Mouse (Mus musculus) liver, adult (tissue): ENCODE data around the gene Krba1.

Source experiments
- GATA4 ChIP-seq: IDR thresholded peaks from 2 replicates; pipeline ENCODE4 v1.6.1; 2014; ENCODE audit warnings: mild to moderate bottlenecking, low read length; ENCODE audit not compliant: insufficient replicate concordance

The Krba1 gene

GRCm38 (mm10) chr6:48395105-48396007 is at the start of gene Krba1:
TSS of gene Krba1 (plus strand) at chr6:48395586.
- no peak for TF ChIP-seq GATA4

GRCm38 (mm10) chr6:48358897-48359296 is 36.5 kb upstream of the Krba1 start:
- no peak for TF ChIP-seq GATA4

GRCm38 (mm10) chr6:48366322-48366996 is 28.9 kb upstream of the Krba1 start:
- no peak for TF ChIP-seq GATA4

- no peak for TF ChIP-seq GATA4
Observed at GRCm38 (mm10) chr6:48388221-48388620, 7.2 kb upstream of the Krba1 start.

- no peak for TF ChIP-seq GATA4
Observed at GRCm38 (mm10) chr6:48393811-48394210, 1.6 kb upstream of the Krba1 start.

- TF ChIP-seq GATA4, result no peak
Observed at GRCm38 (mm10) chr6:48396008-48396595, 716 bp downstream of the Krba1 start.

- TF ChIP-seq GATA4, result no peak
Observed at GRCm38 (mm10) chr6:48396686-48397085, 1.3 kb downstream of the Krba1 start.

- no peak for TF ChIP-seq GATA4
Observed at GRCm38 (mm10) chr6:48397336-48397735, 1.9 kb downstream of the Krba1 start.

GRCm38 (mm10) chr6:48399906-48400305 is 4.5 kb downstream of the Krba1 start:
- TF ChIP-seq GATA4, result no peak

- no peak for TF ChIP-seq GATA4
Observed at GRCm38 (mm10) chr6:48404071-48404470, 8.7 kb downstream of the Krba1 start.

GRCm38 (mm10) chr6:48409726-48410343 is 14.4 kb downstream of the Krba1 start:
- TF ChIP-seq GATA4, result no peak

- TF ChIP-seq GATA4, result no peak
Observed at GRCm38 (mm10) chr6:48410551-48410950, 15.2 kb downstream of the Krba1 start.

GRCm38 (mm10) chr6:48411193-48412092 is 16.1 kb downstream of the Krba1 start:
- no peak for TF ChIP-seq GATA4

- TF ChIP-seq GATA4, result no peak
Observed at GRCm38 (mm10) chr6:48412147-48412546, 16.8 kb downstream of the Krba1 start.
